Mouse (Mus musculus) layer of hippocampus, postnatal 14 days (tissue): Measurements from ENCODE around the gene Cib3. TPM values are rescaled to one million over a fixed set of nuclear protein-coding genes. Genes with fewer than 3 reads are reported as not detected.

Experiments
- total RNA-seq, 2 experiments: library from RNA; stranded (reverse); gene quantifications; 2 replicates each; pipeline ENCODE4 v1.2.3; 2021

Cib3 gene
- total RNA-seq, 2 experiments from 2014 or later = not detected

Other genes starting within 250 kb of the Cib3 start
- not detected for gene Cyp4f18, start 203.2 kb downstream of the Cib3 start, total RNA-seq
- gene Olfr372, start 171.6 kb downstream of the Cib3 start, total RNA-seq = not detected
- not detected for gene Olfr373, start 129.7 kb downstream of the Cib3 start, total RNA-seq
- gene Olfr374, start 105.8 kb downstream of the Cib3 start, total RNA-seq = not detected
- 10 to 100 TPM; 38.0 to 42.4 TPM for gene Tpm4, start 77.9 kb downstream of the Cib3 start, total RNA-seq
- 10 to 100 TPM; 37.8 to 43.1 TPM for gene Rab8a, start 51.6 kb downstream of the Cib3 start, total RNA-seq
- not detected for gene Hsh2d, start 23.2 kb downstream of the Cib3 start, total RNA-seq
- not detected for gene Gm11034, start 799 bp upstream of the Cib3 start, total RNA-seq
- gene Fam32a, start 6.9 kb upstream of the Cib3 start, total RNA-seq = 10 to 100 TPM; 52.2 to 56.5 TPM
- 100 to 1,000 TPM in 1 of 2 experiments, 10 to 100 TPM in 1; 98.9 to 106 TPM for gene Ap1m1, start 27.2 kb upstream of the Cib3 start, total RNA-seq
- 10 to 100 TPM in 1 of 2 experiments, 1 to 10 TPM in 1; 9.7 to 10.6 TPM for gene Gm10282, start 92.4 kb upstream of the Cib3 start, total RNA-seq
- gene Klf2, start 106.2 kb upstream of the Cib3 start, total RNA-seq = 10 to 100 TPM; 20.2 to 22.0 TPM
- gene Eps15l1, start 208.6 kb upstream of the Cib3 start, total RNA-seq = 10 to 100 TPM; 69.7 to 72.4 TPM
- gene Calr3, start 231.0 kb upstream of the Cib3 start, total RNA-seq = 1 to 10 TPM in 1 of 2 experiments, under 1 TPM in 1; 0.78 to 1.5 TPM
- gene 1700030K09Rik, start 231.0 kb upstream of the Cib3 start, total RNA-seq = 10 to 100 TPM; 10.7 to 13.2 TPM